Mouse (Mus musculus): ENCODE data around the gene Col17a1. TPM values are rescaled to one million over a fixed set of nuclear protein-coding genes. Genes with fewer than 3 reads are reported as not detected.

Col17a1 gene
- polyA plus RNA-seq, 1 experiment from 2014 or later, result 0.93 TPM

- no peak for ATAC-seq (replicated peaks; ENCODE audit: extremely low read depth, insufficient read depth, low FRiP score)
- Histone ChIP-seq H3K4me2 (ENCODE audit: low read depth, low read length) (no peak overlapping the region), H3K9me3 (replicated peaks; ENCODE audit: control insufficient read depth, low read length) (no peaks in the 10 kb centered on the region), H3K27ac (ENCODE audit: low read length) (no peak overlapping the region), H3K4me1 (ENCODE audit: control insufficient read depth, insufficient read depth, low read length) (no peaks in the 10 kb centered on the region), H3K27me3 (ENCODE audit: control insufficient read depth, insufficient read depth, low read length) (no peaks in the 10 kb centered on the region), H3K9ac (ENCODE audit: low read length) (no peak overlapping the region), H3K36me3 (ENCODE audit: control insufficient read depth, insufficient read depth) (no peaks in the 10 kb centered on the region), H3K4me3 (ENCODE audit: low read length) (no peak overlapping the region)
- WGBS, result 79% methylated on average over 8 of the region's 8 CpGs
These were observed 38.7 kb downstream of the Col17a1 start for GRCm38 (mm10) chr19:47653173-47653572.

- Histone ChIP-seq H3K9ac (ENCODE audit: low read length) (no peak overlapping the region), H3K4me2 (ENCODE audit: low read depth, low read length) (no peak overlapping the region), H3K4me3 (ENCODE audit: low read length) (no peak overlapping the region), H3K4me1 (ENCODE audit: control insufficient read depth, insufficient read depth, low read length) (no peaks in the 10 kb centered on the region), H3K36me3 (ENCODE audit: control insufficient read depth, insufficient read depth) (no peaks in the 10 kb centered on the region), H3K27me3 (ENCODE audit: control insufficient read depth, insufficient read depth, low read length) (no peaks in the 10 kb centered on the region), H3K9me3 (replicated peaks; ENCODE audit: control insufficient read depth, low read length) (no peaks in the 10 kb centered on the region), H3K27ac (ENCODE audit: low read length) (no peak overlapping the region)
- no peak for ATAC-seq (replicated peaks; ENCODE audit: extremely low read depth, insufficient read depth, low FRiP score)
- WGBS, result 61% methylated on average over 8 of the region's 8 CpGs
These were observed 39.6 kb downstream of the Col17a1 start for GRCm38 (mm10) chr19:47652255-47652654.

GRCm38 (mm10) chr19:47651160-47651480 is 40.8 kb downstream of the Col17a1 start:
- Histone ChIP-seq H3K4me3 (ENCODE audit: low read length) (no peak overlapping the region), H3K27me3 (ENCODE audit: control insufficient read depth, insufficient read depth, low read length) (no peaks in the 10 kb centered on the region), H3K9me3 (replicated peaks; ENCODE audit: control insufficient read depth, low read length) (no peaks in the 10 kb centered on the region), H3K4me1 (ENCODE audit: control insufficient read depth, insufficient read depth, low read length) (no peaks in the 10 kb centered on the region), H3K36me3 (ENCODE audit: control insufficient read depth, insufficient read depth) (peaks cover 3% of the 10 kb centered on the region; the same call in 1 of the 2 replicates), H3K27ac (ENCODE audit: low read length) (no peak overlapping the region), H3K4me2 (ENCODE audit: low read depth, low read length) (no peak overlapping the region), H3K9ac (ENCODE audit: low read length) (no peak overlapping the region)
- 64% methylated on average over 5 of the region's 5 CpGs for WGBS
- ATAC-seq (replicated peaks; ENCODE audit: extremely low read depth, insufficient read depth, low FRiP score), result no peak

- Histone ChIP-seq H3K9ac (ENCODE audit: low read length) (no peak overlapping the region), H3K4me3 (ENCODE audit: low read length) (no peak overlapping the region), H3K9me3 (replicated peaks; ENCODE audit: control insufficient read depth, low read length) (no peaks in the 10 kb centered on the region), H3K27ac (ENCODE audit: low read length) (no peak overlapping the region), H3K36me3 (ENCODE audit: control insufficient read depth, insufficient read depth) (peaks cover 3% of the 10 kb centered on the region; the same call in 1 of the 2 replicates), H3K4me1 (ENCODE audit: control insufficient read depth, insufficient read depth, low read length) (peaks cover 2% of the 10 kb centered on the region), H3K4me2 (ENCODE audit: low read depth, low read length) (no peak overlapping the region), H3K27me3 (ENCODE audit: control insufficient read depth, insufficient read depth, low read length) (no peaks in the 10 kb centered on the region)
- WGBS, result 80% methylated on average over 16 of the region's 16 CpGs
- ATAC-seq (replicated peaks; ENCODE audit: extremely low read depth, insufficient read depth, low FRiP score), result no peak
These were observed 41.3 kb downstream of the Col17a1 start for GRCm38 (mm10) chr19:47650366-47651159.

GRCm38 (mm10) chr19:47649071-47649470 is 42.8 kb downstream of the Col17a1 start:
- no peaks in the 10 kb centered on the region for H3K27me3 ChIP-seq (ENCODE audit: control insufficient read depth, insufficient read depth, low read length)
- H3K9me3 ChIP-seq (replicated peaks; ENCODE audit: control insufficient read depth, low read length), result no peaks in the 10 kb centered on the region
- H3K4me2 ChIP-seq (ENCODE audit: low read depth, low read length), result no peak overlapping the region
- 90% methylated on average over 6 of the region's 6 CpGs for WGBS
- H3K36me3 ChIP-seq (ENCODE audit: control insufficient read depth, insufficient read depth), result peaks cover 7% of the 10 kb centered on the region; the same call in 1 of the 2 replicates
- H3K27ac ChIP-seq (ENCODE audit: low read length), result no peak overlapping the region
- no peak overlapping the region for H3K9ac ChIP-seq (ENCODE audit: low read length)
- H3K4me1 ChIP-seq (ENCODE audit: control insufficient read depth, insufficient read depth, low read length), result peaks cover 6% of the 10 kb centered on the region
- no peak for ATAC-seq (replicated peaks; ENCODE audit: extremely low read depth, insufficient read depth, low FRiP score)
- no peak overlapping the region for H3K4me3 ChIP-seq (ENCODE audit: low read length)

GRCm38 (mm10) chr19:47646508-47647120 is 45.3 kb downstream of the Col17a1 start:
- Histone ChIP-seq H3K4me1 (ENCODE audit: control insufficient read depth, insufficient read depth, low read length) (peaks cover 6% of the 10 kb centered on the region), H3K4me3 (ENCODE audit: low read length) (no peak overlapping the region), H3K27me3 (ENCODE audit: control insufficient read depth, insufficient read depth, low read length) (no peaks in the 10 kb centered on the region), H3K36me3 (ENCODE audit: control insufficient read depth, insufficient read depth) (peaks cover 18% of the 10 kb centered on the region), H3K9me3 (replicated peaks; ENCODE audit: control insufficient read depth, low read length) (no peaks in the 10 kb centered on the region), H3K27ac (ENCODE audit: low read length) (no peak overlapping the region), H3K9ac (ENCODE audit: low read length) (no peak overlapping the region), H3K4me2 (ENCODE audit: low read depth, low read length) (no peak overlapping the region)
- ATAC-seq (replicated peaks; ENCODE audit: extremely low read depth, insufficient read depth, low FRiP score), result no peak
- 70% methylated on average over 6 of the region's 6 CpGs for WGBS

- H3K4me3 ChIP-seq (ENCODE audit: low read length), result no peak overlapping the region
- peaks cover 26% of the 10 kb centered on the region for H3K36me3 ChIP-seq (ENCODE audit: control insufficient read depth, insufficient read depth)
- peak overlapping the region; percentile 25; the same call in 1 of the 2 replicates for H3K9ac ChIP-seq (ENCODE audit: low read length)
- H3K4me2 ChIP-seq (ENCODE audit: low read depth, low read length), result no peak overlapping the region
- 0 out of 2 replicates have a peak, but pooled peaks have one; percentile 39 for ATAC-seq (replicated peaks; ENCODE audit: extremely low read depth, insufficient read depth, low FRiP score)
- H3K27me3 ChIP-seq (ENCODE audit: control insufficient read depth, insufficient read depth, low read length), result no peaks in the 10 kb centered on the region
- no peak overlapping the region for H3K27ac ChIP-seq (ENCODE audit: low read length)
- WGBS, result 36% methylated on average over 6 of the region's 6 CpGs
- no peaks in the 10 kb centered on the region for H3K9me3 ChIP-seq (replicated peaks; ENCODE audit: control insufficient read depth, low read length)
- peaks cover 6% of the 10 kb centered on the region for H3K4me1 ChIP-seq (ENCODE audit: control insufficient read depth, insufficient read depth, low read length)
These were observed 46.3 kb downstream of the Col17a1 start for GRCm38 (mm10) chr19:47645583-47645982.

- Histone ChIP-seq H3K4me3 (ENCODE audit: low read length) (no peak overlapping the region), H3K4me1 (ENCODE audit: control insufficient read depth, insufficient read depth, low read length) (peaks cover 6% of the 10 kb centered on the region), H3K27me3 (ENCODE audit: control insufficient read depth, insufficient read depth, low read length) (no peaks in the 10 kb centered on the region), H3K36me3 (ENCODE audit: control insufficient read depth, insufficient read depth) (peaks cover 41% of the 10 kb centered on the region), H3K9me3 (replicated peaks; ENCODE audit: control insufficient read depth, low read length) (no peaks in the 10 kb centered on the region), H3K27ac (ENCODE audit: low read length) (no peak overlapping the region), H3K9ac (ENCODE audit: low read length) (no peak overlapping the region), H3K4me2 (ENCODE audit: low read depth, low read length) (no peak overlapping the region)
- 47% methylated on average over 2 of the region's 2 CpGs for WGBS
- no peak for ATAC-seq (replicated peaks; ENCODE audit: extremely low read depth, insufficient read depth, low FRiP score)
These were observed 48.0 kb downstream of the Col17a1 start for GRCm38 (mm10) chr19:47643910-47644309.

- Histone ChIP-seq H3K9me3 (replicated peaks; ENCODE audit: control insufficient read depth, low read length) (no peaks in the 10 kb centered on the region), H3K27ac (ENCODE audit: low read length) (no peak overlapping the region), H3K4me1 (ENCODE audit: control insufficient read depth, insufficient read depth, low read length) (no peaks in the 10 kb centered on the region), H3K27me3 (ENCODE audit: control insufficient read depth, insufficient read depth, low read length) (no peaks in the 10 kb centered on the region), H3K4me3 (ENCODE audit: low read length) (no peak overlapping the region), H3K9ac (ENCODE audit: low read length) (no peak overlapping the region), H3K36me3 (ENCODE audit: control insufficient read depth, insufficient read depth) (peaks cover 31% of the 10 kb centered on the region), H3K4me2 (ENCODE audit: low read depth, low read length) (no peak overlapping the region)
- WGBS, result 86% methylated on average over 4 of the region's 4 CpGs
- ATAC-seq (replicated peaks; ENCODE audit: extremely low read depth, insufficient read depth, low FRiP score), result no peak
These were observed 56.5 kb downstream of the Col17a1 start for GRCm38 (mm10) chr19:47635380-47635779.
